Mouse (Mus musculus) bone marrow, adult 2 months (tissue): ENCODE results near the gene Gpatch8. TPM values are rescaled to one million over a fixed set of nuclear protein-coding genes. Genes with fewer than 3 reads are reported as not detected.

ENCODE experiments used
- H3K27ac ChIP-seq: fragments of 200-500 bp; 2 replicates; pipeline ENCODE4 v1.5.1; 2012; ENCODE audit warnings: low read depth, mild to moderate bottlenecking, control low read depth, inconsistent platforms, low read length; ENCODE audit not compliant: control insufficient read depth, poor library complexity, insufficient read depth
- H3K4me1 ChIP-seq: fragments of 200-500 bp; 2 replicates; pipeline ENCODE4 v1.6.1; 2011; ENCODE audit warnings: low read length; ENCODE audit not compliant: control insufficient read depth, insufficient read depth
- H3K4me3 ChIP-seq: fragments of 200-500 bp; replicated peaks from 2 replicates; pipeline ENCODE3; 2011; ENCODE audit warnings: mild to moderate bottlenecking, low read depth, low read length, control low read depth; ENCODE audit not compliant: control insufficient read depth
- CTCF ChIP-seq: fragments of 200-500 bp; IDR thresholded peaks from 2 replicates; pipeline ENCODE4 v1.5.1; 2011; ENCODE audit warnings: low read length, control low read depth; ENCODE audit not compliant: control insufficient read depth, insufficient read depth
- POLR2A ChIP-seq: fragments of 200-500 bp; IDR thresholded peaks from 2 replicates; pipeline ENCODE4 v1.6.1; 2011; ENCODE audit warnings: low read depth, mild to moderate bottlenecking, control low read depth, low read length, borderline replicate concordance; ENCODE audit not compliant: control insufficient read depth
- WGBS: fragments of 180-500 bp; shearing (Covaris S2); methylation state at CpG from one replicate; pipeline ENCODE4 v1.1.7; 2018; 5-methylcytosine and 5-hydroxymethylcytosine counted together
- polyA plus RNA-seq: library from polyadenylated mRNA; stranded (reverse); fragments of >200 nt; gene quantifications from 2 replicates; pipeline ENCODE4 v1.2.4, GENCODE M21; 2011; ENCODE audit warnings: low replicate concordance; ENCODE audit not compliant: missing spikeins, insufficient read depth, insufficient read length

Gene Gpatch8
- polyA plus RNA-seq, 1 experiment: 17.0 TPM

DNA sequence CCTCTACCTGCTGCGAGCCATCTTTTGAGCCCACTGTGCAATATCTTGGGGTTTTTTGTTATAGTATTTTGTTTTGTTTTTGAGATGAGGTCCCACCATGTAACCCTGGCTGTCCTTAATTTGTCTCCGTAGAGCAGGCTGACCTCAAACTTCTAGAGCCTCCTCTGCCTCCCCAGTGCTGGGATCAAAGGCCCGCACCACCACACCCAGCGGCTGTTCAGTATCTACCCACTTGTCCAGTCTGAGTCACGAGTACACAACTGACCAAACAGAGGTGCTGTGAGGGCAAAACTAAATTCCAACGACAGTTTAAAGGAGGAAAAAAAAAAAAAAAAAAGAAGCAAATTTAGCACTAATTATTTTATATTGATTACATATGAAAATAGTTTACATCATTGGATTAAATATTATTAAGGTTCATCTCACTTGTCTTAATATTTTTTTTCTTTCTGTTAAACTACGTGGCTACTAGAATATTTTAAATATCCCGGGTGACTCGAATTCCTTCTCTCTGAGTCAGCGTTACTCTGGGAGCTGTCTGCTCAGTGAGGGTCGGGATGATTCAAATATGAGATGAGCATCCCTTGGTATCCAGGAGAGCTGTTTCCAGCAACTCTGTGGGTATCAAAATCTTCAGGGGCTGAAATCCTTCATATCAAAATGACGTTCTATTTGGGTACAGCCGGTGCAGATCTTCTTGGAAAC lies 20.0 kb upstream of the Gpatch8 start:
- no peaks in the 10 kb centered on the region for H3K4me1 ChIP-seq
- 76% methylated on average over 13 of the region's 13 CpGs for WGBS
- TF ChIP-seq CTCF (no peak), POLR2A (no peak)
- no peak overlapping the region for H3K4me3 ChIP-seq
- no peak overlapping the region for H3K27ac ChIP-seq

DNA sequence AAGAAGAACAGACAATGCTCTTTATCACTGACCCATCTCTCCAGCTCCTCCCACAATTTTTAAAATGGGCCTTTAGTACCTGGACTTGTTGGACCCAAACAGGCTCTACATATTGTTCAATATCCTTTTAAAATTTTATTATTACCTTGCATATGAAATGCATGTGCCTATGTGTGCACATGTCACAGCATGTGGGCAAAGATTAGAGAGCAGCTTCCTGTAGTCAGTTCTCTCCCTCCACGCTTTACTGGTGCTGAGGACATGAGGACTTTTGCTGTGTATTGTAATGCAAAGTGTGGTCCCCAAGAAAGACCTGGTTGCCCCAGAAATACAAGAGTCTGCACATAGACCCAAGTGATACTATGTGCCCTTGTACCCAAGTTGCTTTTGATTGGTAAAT lies 18.8 kb upstream of the Gpatch8 start:
- TF ChIP-seq POLR2A: no peak
- 29% methylated on average over 1 of the region's 1 CpGs for WGBS

DNA sequence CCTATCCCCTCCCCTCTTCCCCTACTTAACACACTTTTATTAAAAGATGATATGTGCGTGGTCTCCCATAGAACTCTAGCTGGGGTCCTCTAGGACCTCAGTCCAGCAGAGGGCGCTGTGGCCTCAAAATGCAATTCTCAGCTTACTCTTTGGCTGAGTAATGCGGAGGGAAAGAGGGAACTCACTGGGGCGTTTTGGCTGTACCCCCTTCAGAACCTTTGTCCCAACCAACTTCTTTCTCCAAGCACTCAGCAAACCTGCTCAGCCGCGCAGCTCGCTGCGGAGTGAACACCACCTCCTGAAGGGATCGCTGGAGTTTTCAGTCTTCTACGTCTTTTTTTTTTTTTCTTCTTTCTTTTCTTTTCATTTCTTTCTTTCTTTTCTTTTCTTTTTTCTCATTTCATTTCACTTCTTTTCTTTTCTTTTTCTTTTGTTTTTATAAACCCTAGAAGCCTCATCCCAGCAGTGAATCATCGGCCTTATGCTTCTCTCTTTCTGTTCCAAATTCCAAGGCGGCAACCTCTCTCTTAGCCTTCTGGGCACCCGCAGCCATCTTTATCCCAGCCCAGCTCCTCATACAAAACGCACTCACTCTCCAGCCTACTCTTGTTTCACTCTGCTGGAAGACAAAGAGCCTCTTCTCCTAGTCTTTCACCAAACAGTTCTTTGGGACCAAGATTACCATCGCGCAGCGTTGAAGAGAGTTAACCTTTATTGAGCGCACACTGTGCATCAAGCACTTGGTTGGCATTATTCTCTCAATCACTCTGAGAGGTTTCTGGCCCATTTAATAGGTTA lies 16.9 kb upstream of the Gpatch8 start:
- 24% methylated on average over 18 of the region's 18 CpGs for WGBS
- Histone ChIP-seq H3K4me1 (no peaks in the 10 kb centered on the region), H3K4me3 (peak overlapping the region; percentile 10), H3K27ac (no peak overlapping the region)
- peak; percentile 85 for TF ChIP-seq CTCF
- TF ChIP-seq POLR2A: no peak

More for the DNA sequence above, 18.8 kb upstream of the Gpatch8 start:
- Histone ChIP-seq H3K4me1 (no peaks in the 10 kb centered on the region), H3K27ac (no peak overlapping the region), H3K4me3 (no peak overlapping the region)

DNA sequence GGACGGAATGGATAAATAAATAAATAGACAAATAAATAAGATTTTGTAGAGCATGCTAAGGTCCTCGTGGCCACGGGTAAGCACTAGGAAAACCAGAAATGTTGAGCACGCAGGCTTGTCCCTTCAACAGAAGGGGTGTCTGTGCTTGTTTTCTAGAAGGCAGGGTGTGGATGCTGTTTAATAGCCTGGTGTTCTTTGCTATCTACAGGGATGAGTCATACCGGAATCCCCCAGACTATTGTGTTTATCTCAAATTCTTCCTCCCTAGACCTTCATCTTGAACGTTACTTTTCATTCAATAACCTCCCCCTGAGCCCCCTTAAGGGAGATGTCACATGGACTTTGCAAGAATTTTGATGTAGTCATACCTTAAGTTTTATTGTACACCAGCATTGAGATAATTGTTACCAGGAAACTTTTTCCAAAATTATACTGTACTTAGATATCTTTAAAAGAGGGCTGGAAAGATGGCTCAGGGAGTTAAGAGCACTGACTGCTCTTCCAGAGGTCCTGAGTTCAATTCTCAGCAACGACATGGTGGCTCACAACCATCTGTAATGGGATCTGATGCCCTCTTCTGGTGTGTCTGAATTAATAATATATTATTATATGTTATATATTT lies 12.7 kb upstream of the Gpatch8 start:
- Histone ChIP-seq H3K4me1 (no peaks in the 10 kb centered on the region), H3K27ac (no peak overlapping the region), H3K4me3 (no peak overlapping the region)
- no peak for TF ChIP-seq CTCF
- no peak for TF ChIP-seq POLR2A
- 64% methylated on average over 7 of the region's 7 CpGs for WGBS

DNA sequence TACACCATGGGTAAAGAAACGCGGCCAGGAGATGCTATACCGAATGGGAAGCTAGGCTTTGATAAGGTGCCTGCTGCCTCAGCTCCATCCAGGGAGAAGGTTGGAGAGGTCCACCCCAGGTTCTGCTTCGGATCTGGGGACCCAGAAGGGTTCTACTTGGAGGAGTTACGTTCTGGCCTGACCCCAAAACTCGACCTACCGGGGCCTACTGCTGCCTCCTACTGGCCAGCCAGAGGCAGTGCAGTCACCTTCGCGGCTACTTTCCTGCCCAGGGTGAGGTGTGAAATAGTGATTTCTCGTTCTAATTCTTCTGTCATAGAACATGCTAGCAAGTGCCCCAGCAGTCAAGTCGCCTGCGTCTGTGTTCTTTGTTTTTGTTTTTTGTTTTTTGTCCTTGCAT lies 12.0 kb upstream of the Gpatch8 start:
- WGBS: 74% methylated on average over 12 of the region's 12 CpGs
- TF ChIP-seq POLR2A: no peak
- TF ChIP-seq CTCF: peak; percentile 58; the same call in 1 of the 2 replicates
- Histone ChIP-seq H3K4me3 (no peak overlapping the region), H3K4me1 (no peaks in the 10 kb centered on the region), H3K27ac (no peak overlapping the region)

DNA sequence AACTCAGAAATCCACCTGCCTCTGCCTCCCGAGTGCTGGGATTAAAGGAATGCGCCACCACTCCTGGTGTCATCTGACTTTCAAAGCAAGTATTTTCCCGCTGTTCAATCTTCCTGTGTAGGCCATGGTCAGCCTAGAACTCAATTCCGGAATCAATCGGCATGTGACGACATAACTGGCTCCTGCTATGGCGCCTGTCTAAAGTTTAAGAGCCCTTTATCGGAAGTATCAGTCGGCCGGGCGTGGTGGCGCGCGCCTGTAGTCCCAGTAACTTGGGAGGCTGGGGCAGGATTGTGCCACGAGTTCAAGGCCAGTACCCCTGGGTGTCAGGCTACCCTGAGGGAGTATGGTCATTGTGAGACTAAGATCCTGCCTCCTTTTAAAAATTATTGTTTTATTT lies 11.5 kb upstream of the Gpatch8 start:
- no peak overlapping the region for H3K27ac ChIP-seq
- H3K4me3 ChIP-seq: no peak overlapping the region
- no peaks in the 10 kb centered on the region for H3K4me1 ChIP-seq
- WGBS: 87% methylated on average over 15 of the region's 15 CpGs
- TF ChIP-seq POLR2A (no peak), CTCF (no peak)

DNA sequence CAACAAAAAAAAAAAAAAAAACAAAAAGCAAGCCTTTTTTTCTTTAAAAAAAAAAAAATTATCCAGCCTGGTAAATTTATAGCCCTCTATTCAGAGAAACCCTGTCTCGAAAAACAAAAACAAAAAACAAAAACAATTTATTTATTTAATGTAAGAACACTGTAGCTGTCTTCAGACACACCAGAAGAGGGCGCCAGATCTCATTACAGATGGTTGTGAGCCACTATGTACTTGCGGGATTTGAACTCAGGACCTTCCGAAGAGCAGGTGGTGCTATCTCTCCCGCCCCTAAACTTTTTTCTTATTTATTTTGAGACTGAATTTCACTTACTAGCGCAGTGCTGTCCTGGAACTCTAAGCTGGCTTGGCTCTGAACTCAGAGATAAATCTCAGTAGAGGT lies 11.0 kb upstream of the Gpatch8 start:
- TF ChIP-seq POLR2A (no peak), CTCF (no peak)

DNA sequence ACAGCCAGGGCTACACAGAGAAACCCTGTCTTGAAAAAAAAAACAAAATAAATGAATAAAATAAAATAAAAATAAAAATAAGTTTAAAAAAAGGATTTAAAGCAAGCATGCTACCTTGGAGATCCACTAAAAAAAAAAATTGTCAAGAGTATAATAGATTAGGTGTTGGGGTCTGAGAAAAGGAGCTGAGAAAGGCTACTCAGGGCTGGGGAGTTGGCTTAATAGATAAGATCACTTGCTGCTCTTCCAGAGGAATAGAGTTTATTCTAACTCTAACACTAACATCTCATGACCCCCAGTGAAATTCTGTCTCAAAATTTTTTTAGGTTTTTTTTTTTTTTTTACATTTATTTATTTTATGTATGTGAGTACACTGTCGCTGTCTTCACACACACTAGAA lies 10.1 kb upstream of the Gpatch8 start:
- Histone ChIP-seq H3K27ac (no peak overlapping the region), H3K4me1 (no peaks in the 10 kb centered on the region), H3K4me3 (no peak overlapping the region)
- TF ChIP-seq CTCF (no peak), POLR2A (no peak)
- 95% methylated on average over 1 of the region's 1 CpGs for WGBS

More for the DNA sequence above, 11.0 kb upstream of the Gpatch8 start:
- H3K27ac ChIP-seq: no peak overlapping the region
- H3K4me1 ChIP-seq: no peaks in the 10 kb centered on the region
- 74% methylated on average over 6 of the region's 6 CpGs for WGBS
- no peak overlapping the region for H3K4me3 ChIP-seq
